Mouse (Mus musculus) liver, adult 2 months (tissue): ENCODE data around the gene C2cd2.

ENCODE experiments used
- CTCF ChIP-seq: fragments of 200-500 bp; IDR thresholded peaks from 2 replicates; pipeline ENCODE4 v1.5.1; 2011; ENCODE audit warnings: low read depth, low read length, control low read depth
- POLR2A ChIP-seq: fragments of 200-500 bp; IDR thresholded peaks from 2 replicates; pipeline ENCODE4 v1.6.1; 2011; ENCODE audit warnings: low read length, control low read depth; ENCODE audit not compliant: insufficient read depth; ENCODE audit errors: extremely low read depth

DNA sequence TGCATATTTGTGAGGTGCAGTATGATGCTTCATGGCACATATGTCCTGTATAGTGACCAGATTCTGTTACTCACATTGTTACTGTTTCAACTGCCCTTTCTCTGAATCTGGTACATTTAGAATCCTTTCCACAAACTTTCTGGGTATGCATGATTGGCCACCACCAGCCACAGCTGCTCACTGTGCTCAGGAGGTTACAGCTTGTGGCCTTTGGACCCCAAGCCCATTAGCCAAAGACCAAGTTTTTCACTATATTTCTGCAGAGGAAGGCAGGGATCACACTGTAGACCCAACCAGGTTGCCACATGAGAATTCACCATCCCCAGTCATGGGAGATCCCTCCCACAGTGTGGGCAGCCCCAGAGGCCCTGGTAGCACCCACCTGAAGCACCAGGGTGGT, 79.5 kb downstream of the C2cd2 start:
- TF ChIP-seq CTCF (no peak), POLR2A (no peak)
